Mouse (Mus musculus) heart, adult 11 months (tissue): ENCODE measurements at regions not wholly inside any gene's neighbourhood (a gene's known extent, or its start where the extent isn't known, plus 50 kb on each side); places are given as distances from the start of the nearest gene placed in this dataset.

Experiments used
- DNase-seq: peaks from one replicate; pipeline ENCODE4 v3.0.0; 2022

DNA sequence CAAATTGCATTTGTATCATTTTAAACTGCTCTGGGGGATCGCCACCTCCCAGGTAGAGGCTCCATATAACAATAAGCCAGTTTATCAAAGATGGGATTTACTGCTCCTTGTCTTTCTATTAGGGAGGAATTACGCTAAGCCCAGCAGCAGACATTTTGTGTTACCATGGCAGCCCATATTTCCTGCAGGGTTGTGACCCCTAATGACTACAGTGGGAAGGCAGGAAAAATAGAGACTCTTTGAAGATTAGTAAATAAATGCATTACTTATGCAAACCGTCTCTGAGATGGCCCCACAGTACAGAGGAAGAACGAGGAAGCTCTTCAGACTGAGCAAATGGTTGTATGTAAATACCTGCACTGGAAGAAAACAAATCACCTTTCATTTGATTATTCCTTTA lies 237.5 kb upstream of the Zic3 start:
- DNase-seq, result no peak

DNA sequence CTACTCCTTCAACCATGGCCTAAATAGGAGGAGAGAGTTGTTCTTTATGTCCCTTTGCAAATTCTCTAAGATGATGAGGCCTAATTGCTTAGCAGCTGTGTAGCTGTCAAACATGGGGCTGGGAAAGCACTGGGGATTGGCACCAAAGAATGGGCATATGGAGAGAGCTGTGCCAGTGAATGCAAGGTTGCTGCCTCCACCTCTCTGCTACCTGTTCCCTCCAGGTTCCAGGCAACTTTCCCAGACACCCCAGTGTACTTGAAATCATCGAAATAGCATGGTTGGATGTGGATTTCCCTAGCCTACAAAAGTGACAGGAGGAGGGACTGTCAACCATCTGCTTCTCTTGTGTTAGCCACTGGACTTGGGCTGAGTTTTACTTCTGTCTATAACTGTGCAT lies 234.9 kb upstream of the Zic3 start:
- DNase-seq, result no peak

GRCm38 (mm10) chrX:57797956-57798355 lies 224.5 kb upstream of the Zic3 start:
- no peak for DNase-seq

DNA sequence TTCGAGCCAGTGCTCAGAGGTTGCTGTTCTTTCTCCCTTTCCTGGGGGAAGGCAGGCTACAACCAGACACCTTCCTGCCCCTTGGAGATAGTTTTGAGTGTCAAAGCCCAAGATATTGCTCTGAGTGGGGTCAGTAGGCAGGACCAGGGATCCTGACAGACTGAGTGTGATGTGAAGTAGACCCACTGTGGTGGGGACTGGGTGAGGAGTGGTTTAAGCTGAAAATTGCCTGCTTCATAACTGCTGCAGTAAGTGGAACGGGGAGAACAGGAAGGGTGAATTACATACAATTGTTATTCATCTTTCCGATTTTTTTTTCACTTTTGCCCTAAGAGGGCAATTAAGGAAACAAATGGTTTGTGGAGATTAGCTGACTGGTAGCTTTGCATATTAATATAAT lies 224.1 kb upstream of the Zic3 start:
- DNase-seq, result no peak

DNA sequence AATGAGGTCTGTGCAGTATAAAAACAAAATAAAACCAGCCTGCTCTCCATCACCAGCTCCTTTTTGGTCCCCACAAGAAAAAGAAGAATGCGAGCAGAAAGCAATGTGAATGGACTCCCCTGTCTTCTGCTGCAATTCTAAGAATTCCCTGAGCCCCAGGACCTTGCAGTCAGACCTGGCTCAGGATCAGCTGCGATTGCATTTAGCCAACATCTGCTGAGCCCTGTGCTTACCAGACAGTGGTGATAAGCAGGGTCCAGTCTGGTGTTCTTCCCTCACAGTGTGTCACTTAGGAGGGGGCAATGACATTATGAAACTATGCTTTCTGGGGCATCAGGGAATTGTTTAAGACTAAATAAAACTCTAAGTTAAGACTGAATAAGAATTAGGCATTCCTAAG lies 223.6 kb upstream of the Zic3 start:
- DNase-seq, result peak; percentile 74
